Mouse (Mus musculus): ENCODE results near the gene Olfr545.
A peak's percentile ranks its signal among the peaks of the same experiment; 100 is the strongest.
"Not testable (repeated sequence)": the region's sequence is repeated elsewhere in the genome, so short reads cannot be mapped to it uniquely, and the experiment has no call there.

The Olfr545 gene

DNA sequence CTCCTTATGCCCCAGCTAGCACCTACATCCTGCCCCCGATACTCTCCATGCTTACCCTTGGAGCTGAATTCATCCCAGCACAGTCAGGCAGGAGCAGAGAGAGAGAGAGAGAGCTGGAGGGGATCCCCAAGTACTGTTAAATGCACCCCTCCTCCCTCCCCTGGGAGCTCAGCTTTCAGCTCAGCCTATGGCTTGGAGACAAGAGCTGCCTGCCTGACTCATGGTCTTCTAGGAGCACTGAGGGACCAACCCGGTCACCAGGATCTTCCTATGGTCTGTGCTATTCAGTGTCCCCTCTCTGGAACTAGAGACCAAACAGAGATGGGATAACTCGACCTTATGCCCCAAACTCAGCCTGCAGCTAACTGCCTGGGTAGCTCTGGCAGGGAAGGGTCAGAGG is at the start of gene Olfr545:
Gene Olfr545, minus strand, starts transcription at position 101 of the 400 bp plus-strand sequence.
- DNase-seq, result no peak

DNA sequence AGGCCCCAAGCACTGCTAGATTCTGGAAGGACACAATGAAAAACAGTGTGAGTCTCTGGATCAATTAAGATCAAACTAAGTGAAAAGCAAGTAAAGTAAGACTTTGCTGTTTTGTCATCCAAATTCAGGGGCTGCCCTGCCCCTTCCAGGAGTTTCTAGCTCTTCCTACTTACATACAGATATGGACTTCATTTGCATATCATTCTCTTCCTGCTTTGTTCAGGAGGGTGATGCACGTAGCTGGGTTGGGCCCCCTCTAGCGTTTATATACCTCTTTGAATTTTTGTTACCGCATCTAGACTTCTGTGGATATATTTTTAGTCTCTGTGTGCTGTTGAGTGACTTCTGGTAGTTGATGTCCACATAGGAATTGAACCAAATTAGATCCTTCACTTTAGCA is 41.9 kb upstream of the Olfr545 start:
- DNase-seq, result no peak

GRCm38 (mm10) chr7:102540596-102540995 is 41.2 kb upstream of the Olfr545 start, which contains the start of gene Olfr548-ps1:
Gene Olfr548-ps1 (plus strand): TSS chr7:102540896.
- DNase-seq, result no peak

GRCm38 (mm10) chr7:102534449-102534848 is 35.1 kb upstream of the Olfr545 start, which contains the start of gene Olfr547:
Gene Olfr547 (plus strand): TSS chr7:102534749.
- no peak for DNase-seq

GRCm38 (mm10) chr7:102529052-102529451 is 29.7 kb upstream of the Olfr545 start:
- DNase-seq, result no peak

DNA sequence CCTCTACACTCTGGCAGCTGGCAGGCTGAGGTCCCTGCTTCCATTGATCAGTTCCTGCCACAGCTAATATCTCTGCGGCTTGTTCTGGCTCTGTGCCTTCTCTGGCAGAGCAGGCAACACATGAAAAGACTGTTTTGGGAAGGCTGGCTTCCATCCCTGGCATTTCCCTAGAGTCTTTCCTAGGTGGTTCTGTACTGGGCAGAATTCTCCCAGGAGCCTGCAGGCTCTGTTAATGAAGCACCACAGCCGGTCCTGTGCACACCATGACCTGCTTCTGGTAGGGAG is 17.6 kb upstream of the Olfr545 start:
- DNase-seq, result no peak

DNA sequence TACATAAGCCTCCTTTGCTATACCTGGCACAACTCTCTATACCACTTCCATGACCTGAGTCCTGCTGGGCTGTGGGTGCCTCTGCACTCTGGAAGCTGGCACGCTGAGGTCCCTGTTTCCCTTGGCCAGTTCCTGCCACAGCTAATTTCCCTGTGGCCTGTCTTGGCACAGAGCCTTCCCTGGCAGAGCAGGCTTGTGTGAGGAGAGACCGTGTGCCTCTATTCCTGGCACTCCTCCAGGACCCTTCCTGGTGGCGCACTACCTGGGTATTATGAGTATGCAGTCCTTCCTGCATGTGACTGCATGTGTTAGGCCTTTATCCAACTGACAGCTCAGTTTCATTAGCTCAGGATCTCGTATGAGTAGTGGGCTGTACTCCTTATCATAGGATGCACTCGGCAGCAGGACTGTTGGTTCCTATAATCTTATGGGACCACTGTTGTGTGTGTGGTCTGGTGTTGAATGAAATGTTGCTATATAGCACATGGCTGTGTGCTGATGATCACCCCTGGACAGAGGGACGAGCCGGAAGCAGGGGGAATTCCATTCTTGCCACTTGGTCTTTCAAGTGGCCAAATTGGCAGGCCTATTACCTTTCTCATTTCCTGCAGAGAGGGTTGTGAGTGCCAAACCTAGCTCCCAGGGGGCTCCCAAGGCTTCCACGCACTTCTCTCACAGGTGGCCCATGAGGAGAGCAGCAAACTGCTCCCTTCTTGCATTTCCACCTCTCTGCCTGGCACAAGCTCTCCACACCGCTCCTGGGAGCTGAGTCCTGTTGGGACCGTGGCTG is 17.1 kb upstream of the Olfr545 start:
- peak; percentile 41 for DNase-seq

DNA sequence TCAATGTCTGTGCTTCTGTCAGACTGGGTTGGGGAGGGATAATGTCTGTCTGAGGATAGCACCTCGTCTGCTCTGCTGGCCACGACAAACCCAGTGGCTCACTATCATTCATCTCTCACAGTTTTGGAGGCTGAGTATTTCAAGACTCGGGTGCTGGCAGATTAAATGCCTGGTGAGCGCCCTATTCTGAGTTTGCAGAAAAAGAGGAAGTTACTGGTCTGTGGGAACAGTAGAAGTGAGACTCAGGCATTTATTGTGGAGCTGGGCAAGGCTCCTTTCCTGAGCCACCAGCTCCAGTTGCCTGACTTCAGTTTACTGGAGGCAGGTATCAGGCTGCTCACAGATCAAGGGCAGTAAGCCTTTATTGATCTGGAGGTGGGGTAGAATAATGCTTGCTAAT is 14.8 kb upstream of the Olfr545 start:
- no peak for DNase-seq

GRCm38 (mm10) chr7:102512814-102513435 is 13.6 kb upstream of the Olfr545 start:
- peak; percentile 75 for DNase-seq

- DNase-seq, result no peak
Measured at GRCm38 (mm10) chr7:102511927-102512326, 12.6 kb upstream of the Olfr545 start.

GRCm38 (mm10) chr7:102509726-102510125 is 10.4 kb upstream of the Olfr545 start:
- DNase-seq, result no peak

GRCm38 (mm10) chr7:102508666-102509065 is 9.3 kb upstream of the Olfr545 start:
- no peak for DNase-seq

DNA sequence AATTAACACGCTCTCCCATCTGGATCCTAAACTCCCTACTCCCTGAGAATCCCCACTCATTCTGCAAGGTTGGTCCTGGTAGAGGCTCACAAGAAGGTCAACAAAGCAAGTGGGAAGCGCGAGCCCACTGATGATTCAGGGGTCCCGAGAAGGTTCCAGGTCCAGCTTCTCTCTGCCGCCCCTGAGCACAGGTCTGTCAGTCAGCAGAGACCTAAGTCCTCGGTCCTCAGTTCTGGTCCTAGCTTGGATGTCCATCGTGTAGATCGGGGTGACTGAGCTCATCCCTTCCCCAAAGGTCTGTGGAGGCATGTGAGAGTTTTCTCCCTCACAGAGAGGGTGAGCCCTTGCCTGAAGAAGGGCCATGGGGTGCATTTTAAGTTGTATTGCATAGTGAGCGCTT is 8.7 kb upstream of the Olfr545 start:
- DNase-seq, result no peak

- peak; percentile 58 for DNase-seq
Measured at GRCm38 (mm10) chr7:102506848-102507247, 7.5 kb upstream of the Olfr545 start.

DNA sequence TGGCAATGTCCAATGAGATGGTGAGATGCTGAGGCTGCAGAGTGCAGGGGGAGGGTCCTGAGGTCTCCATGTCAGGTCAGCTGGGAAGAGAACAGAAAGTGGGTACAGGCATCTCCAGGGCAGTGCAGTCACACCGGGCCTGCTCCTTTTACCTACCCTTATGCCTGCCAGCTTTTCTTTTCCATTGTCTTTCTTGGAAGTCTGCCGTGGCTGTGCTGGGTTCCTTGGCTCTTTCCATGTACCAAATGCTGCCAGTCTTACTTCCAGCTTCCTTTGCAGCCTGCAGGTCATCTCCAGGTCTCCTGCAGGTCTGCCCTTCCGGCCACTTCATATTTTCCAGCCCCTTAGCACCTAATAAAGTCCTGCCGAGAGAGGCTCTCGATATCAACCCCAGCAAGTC is 2.6 kb upstream of the Olfr545 start:
- DNase-seq, result peak; percentile 57

GRCm38 (mm10) chr7:102494416-102494815 is 5.0 kb downstream of the Olfr545 start:
- not testable (repeated sequence) for DNase-seq

GRCm38 (mm10) chr7:102488161-102488560 is 11.2 kb downstream of the Olfr545 start, which contains the start of gene Olfr544:
Gene Olfr544 (minus strand): TSS chr7:102488313.
- DNase-seq, result no peak

DNA sequence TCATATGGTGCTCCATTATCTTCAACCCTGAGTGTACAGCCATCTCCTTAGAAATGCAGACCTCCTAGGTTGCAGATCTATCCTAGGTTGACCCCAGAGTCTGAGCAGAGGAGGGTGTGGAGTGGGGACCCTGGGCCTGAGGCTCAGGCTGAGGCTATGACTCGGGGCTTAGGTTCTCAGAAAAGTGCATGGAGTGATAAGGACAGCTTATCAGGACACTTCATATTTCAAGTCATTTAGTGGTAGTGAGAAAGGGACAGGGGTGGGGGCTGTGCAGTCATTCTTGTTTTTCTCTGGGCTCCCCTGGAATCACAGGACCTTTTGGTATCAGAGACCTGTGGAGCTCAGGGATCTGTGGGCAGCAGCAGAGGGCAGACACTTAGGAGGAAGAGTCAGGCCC is 13.3 kb downstream of the Olfr545 start:
- no peak for DNase-seq

DNA sequence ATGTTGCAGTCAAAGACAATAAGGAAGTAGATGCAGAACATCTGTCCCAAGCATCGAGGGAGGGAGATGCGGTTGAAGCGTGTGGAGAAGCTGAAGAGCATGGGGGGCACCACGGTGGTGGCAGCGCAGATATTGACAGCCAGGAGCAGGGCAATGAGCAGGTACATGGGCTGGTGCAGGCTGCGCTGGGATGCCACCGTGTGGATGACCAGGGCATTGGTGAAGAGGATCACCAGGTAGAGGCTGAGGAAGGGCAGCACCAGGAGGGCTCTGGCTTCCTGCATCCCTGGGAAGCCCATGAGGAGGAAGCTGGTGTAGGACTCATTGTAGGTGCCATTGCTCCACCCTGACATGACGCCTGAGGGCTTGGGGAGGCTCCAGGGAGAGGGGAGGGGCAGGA is 14.6 kb downstream of the Olfr545 start:
- DNase-seq, result not testable (repeated sequence)

- DNase-seq, result no peak
Measured at GRCm38 (mm10) chr7:102483665-102484064, 15.7 kb downstream of the Olfr545 start.

- no peak for DNase-seq
Measured at GRCm38 (mm10) chr7:102481579-102481978, 17.8 kb downstream of the Olfr545 start, which contains the start of gene Olfr543. Gene Olfr543 (minus strand): TSS chr7:102481679.

DNA sequence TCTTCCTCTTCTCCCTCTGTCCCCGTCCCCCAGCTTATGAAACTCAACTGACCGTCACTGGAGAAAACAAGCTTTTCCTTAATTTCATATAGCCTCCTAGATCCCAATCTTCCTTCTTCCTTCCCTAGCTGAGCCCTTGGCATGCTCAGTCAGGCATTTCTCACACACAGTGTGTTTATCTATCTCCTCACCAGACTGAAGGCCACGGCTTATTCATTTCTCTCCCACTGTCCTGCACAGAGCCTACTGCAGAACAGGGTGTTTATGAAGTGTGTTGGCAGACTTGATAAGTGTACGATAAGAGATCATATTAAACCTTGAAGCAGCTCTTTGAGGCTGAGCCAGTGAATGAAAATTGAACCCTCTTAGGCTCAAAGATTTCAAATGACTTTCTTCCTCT is 18.6 kb downstream of the Olfr545 start:
- DNase-seq, result no peak

GRCm38 (mm10) chr7:102479368-102480078 is 19.9 kb downstream of the Olfr545 start:
- DNase-seq, result no peak

GRCm38 (mm10) chr7:102478926-102479325 is 20.4 kb downstream of the Olfr545 start:
- DNase-seq, result no peak

All from cerebellum, adult 11-12 months (tissue).